In the genomic region with DNA sequence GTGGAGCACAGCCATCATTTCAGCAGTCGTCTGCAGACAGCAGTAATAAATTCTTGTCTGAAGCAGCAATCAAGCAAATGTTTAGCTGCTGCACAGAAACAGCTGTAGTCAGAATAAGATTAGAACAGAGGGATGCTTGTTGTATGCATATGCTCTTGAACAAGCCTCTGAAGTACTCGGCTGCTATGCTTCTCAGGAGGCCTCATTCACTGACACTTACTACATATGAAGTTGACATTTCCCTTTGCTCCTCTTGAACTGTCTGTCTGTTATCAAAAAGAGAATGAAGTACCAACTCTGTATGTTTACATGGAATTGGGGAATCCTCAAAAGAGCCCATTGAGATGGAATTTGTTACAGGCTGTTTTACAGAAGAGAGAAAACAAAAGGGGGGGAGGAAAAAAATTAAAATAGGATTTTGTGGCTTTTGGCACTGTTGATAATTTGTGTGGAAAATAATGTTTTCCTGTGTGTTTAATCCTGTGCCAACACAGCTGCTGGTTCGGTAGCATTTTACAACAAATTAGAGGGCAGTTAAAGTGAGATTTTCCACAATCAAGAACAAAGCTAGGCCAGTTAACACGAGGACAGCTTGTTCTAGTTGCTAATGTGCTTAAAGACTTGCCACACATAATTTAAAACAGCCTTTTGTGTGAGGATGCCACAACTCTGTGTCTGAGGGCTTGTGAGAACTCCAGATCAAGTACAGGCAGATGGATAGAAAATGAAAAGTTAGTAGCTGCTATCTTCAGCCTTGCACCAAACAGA, we compare ENCODE assay signal across 19 mouse cellular contexts.
DNase-seq lines count a peak whose midpoint lies in the region; ATAC-seq and TF ChIP-seq lines count a peak whose summit lies in the region.
"Had no signal": no experiment of that assay in that cellular context is flagged by ENCODE, and none has a peak within 500 bp of the region (broad histone marks: within the 10 kb centered on the region; RNA-seq: fewer than 3 reads in every experiment).

No protein-coding gene starts in this region.

- DNase-seq in forebrain, embryonic 11.5 days (ENCODE audit: low spot score): no peak
- peak; percentile 2 to 14 for DNase-seq in left cerebral cortex, postnatal 25 days (ENCODE audit: low spot score in 2 of 2)
- no peak for DNase-seq in left cerebral cortex, adult 2 months (ENCODE audit: extremely low spot score in 1 of 2, low spot score in 2 of 2)
- peak; percentile 70 for DNase-seq in forebrain, embryonic 14.5 days (ENCODE audit: low spot score)
- DNase-seq in midbrain, postnatal 0 days (ENCODE audit: low spot score): peak; percentile 29
- no peak for DNase-seq in layer of hippocampus, adult 9-10 months (ENCODE audit: low spot score)
- DNase-seq: cerebellum, adult 18-20 months; cerebellum, postnatal 36 days; heart, adult 2 months; kidney, postnatal 10 days; lung, adult 18-20 months; retina, postnatal 1 day; right cerebral cortex, postnatal 4 days; thymus, postnatal 36 days had no signal

- intact Hi-C loops in left cerebral cortex, postnatal 25 days (cut with DNase I): no loop called here
- intact Hi-C loops in left cerebral cortex, adult 2 months (cut with DNase I): loop anchor here (1.0 kb wide), 1 partner anchor 178 kb away; no protein-coding TSS in a partner anchor

- H3K36me3 ChIP-seq in forebrain, embryonic 12.5 days (replicated peaks): no peaks in the 10 kb centered on the region
- no peaks in the 10 kb centered on the region for H3K36me3 ChIP-seq in forebrain, embryonic 11.5 days (ENCODE audit: control insufficient read depth, insufficient read depth, low read length)
- no peaks in the 10 kb centered on the region for H3K36me3 ChIP-seq in forebrain, embryonic 14.5 days (ENCODE audit: control insufficient read depth, insufficient read depth, low read length)
- no peaks in the 10 kb centered on the region for H3K36me3 ChIP-seq in midbrain, postnatal 0 days (ENCODE audit: insufficient read depth, low read length)
- H3K36me3 ChIP-seq: hindbrain, embryonic 12.5 days; intestine, embryonic 15.5 days had no signal

- peak; percentile 51; the same call in 1 of the 2 replicates for ATAC-seq in forebrain, embryonic 12.5 days (ENCODE audit: low FRiP score)
- ATAC-seq in forebrain, embryonic 11.5 days (replicated peaks; ENCODE audit: low FRiP score): no peak
- peak; percentile 82 for ATAC-seq in forebrain, embryonic 14.5 days
- no peak for ATAC-seq in midbrain, postnatal 0 days (ENCODE audit: low FRiP score)
- no peak for ATAC-seq in cerebellum, adult (ENCODE audit: insufficient number of reproducible peaks, low FRiP score, low TSS enrichment)
- ATAC-seq: intestine, embryonic 15.5 days had no signal

- H3K4me1 ChIP-seq in forebrain, embryonic 12.5 days: peaks cover 4% of the 10 kb centered on the region; the same call in 1 of the 2 replicates
- H3K4me1 ChIP-seq in forebrain, embryonic 11.5 days (replicated peaks; ENCODE audit: control insufficient read depth, insufficient read depth, low read length): no peaks in the 10 kb centered on the region
- no peaks in the 10 kb centered on the region; the same call in 1 of the 2 replicates for H3K4me1 ChIP-seq in forebrain, embryonic 14.5 days (ENCODE audit: control insufficient read depth, insufficient read depth, low read length)
- no peaks in the 10 kb centered on the region for H3K4me1 ChIP-seq in midbrain, postnatal 0 days (ENCODE audit: insufficient read depth, low read length)
- H3K4me1 ChIP-seq: hindbrain, embryonic 12.5 days; intestine, embryonic 15.5 days had no signal

- TF ChIP-seq CTCF in left cerebral cortex, adult 2 months (IDR thresholded peaks at IDR 0.05): no peak
- TF ChIP-seq CTCF in midbrain, postnatal 0 days (IDR thresholded peaks at IDR 0.05): no peak

- no peak overlapping the region for H3K9ac ChIP-seq in forebrain, embryonic 12.5 days
- H3K9ac ChIP-seq in forebrain, embryonic 11.5 days (ENCODE audit: low read length): no peak overlapping the region
- no peak overlapping the region for H3K9ac ChIP-seq in forebrain, embryonic 14.5 days (ENCODE audit: low read length)
- H3K9ac ChIP-seq in midbrain, postnatal 0 days (replicated peaks; ENCODE audit: low read length, poor library complexity, severe bottlenecking): no peak overlapping the region
- H3K9ac ChIP-seq: hindbrain, embryonic 12.5 days; intestine, embryonic 15.5 days had no signal

- no peaks in the 10 kb centered on the region for H3K9me3 ChIP-seq in forebrain, embryonic 12.5 days
- no peaks in the 10 kb centered on the region for H3K9me3 ChIP-seq in forebrain, embryonic 11.5 days (ENCODE audit: control insufficient read depth, low read length)
- no peaks in the 10 kb centered on the region for H3K9me3 ChIP-seq in forebrain, embryonic 14.5 days (replicated peaks; ENCODE audit: control insufficient read depth, low read length)
- H3K9me3 ChIP-seq in midbrain, postnatal 0 days (ENCODE audit: low read length): no peaks in the 10 kb centered on the region
- H3K9me3 ChIP-seq: hindbrain, embryonic 12.5 days; intestine, embryonic 15.5 days had no signal

- WGBS in forebrain, embryonic 12.5 days: 21% methylated on average over 4 of the region's 4 CpGs
- 35% methylated on average over 4 of the region's 4 CpGs for WGBS in forebrain, embryonic 11.5 days
- 8% methylated on average over 4 of the region's 4 CpGs for WGBS in forebrain, embryonic 14.5 days
- WGBS in midbrain, postnatal 0 days: 22% methylated on average over 4 of the region's 4 CpGs

- H3K4me2 ChIP-seq in forebrain, embryonic 12.5 days: no peak overlapping the region
- H3K4me2 ChIP-seq in forebrain, embryonic 11.5 days (ENCODE audit: low read depth, low read length, severe bottlenecking): no peak overlapping the region
- H3K4me2 ChIP-seq in forebrain, embryonic 14.5 days (ENCODE audit: low read length): no peak overlapping the region
- H3K4me2 ChIP-seq in midbrain, postnatal 0 days (ENCODE audit: low read depth, low read length, poor library complexity, severe bottlenecking): no peak overlapping the region
- H3K4me2 ChIP-seq: hindbrain, embryonic 12.5 days; intestine, embryonic 15.5 days had no signal

- H3K27me3 ChIP-seq in forebrain, embryonic 12.5 days: no peaks in the 10 kb centered on the region
- H3K27me3 ChIP-seq in forebrain, embryonic 11.5 days (ENCODE audit: control insufficient read depth, insufficient read depth, low read length): no peaks in the 10 kb centered on the region
- no peaks in the 10 kb centered on the region for H3K27me3 ChIP-seq in forebrain, embryonic 14.5 days (replicated peaks; ENCODE audit: control insufficient read depth, insufficient read depth, low read length)
- no peaks in the 10 kb centered on the region for H3K27me3 ChIP-seq in midbrain, postnatal 0 days (ENCODE audit: insufficient read depth, low read length)
- H3K27me3 ChIP-seq: hindbrain, embryonic 12.5 days; intestine, embryonic 15.5 days had no signal

- no peak overlapping the region for H3K27ac ChIP-seq in forebrain, embryonic 12.5 days
- H3K27ac ChIP-seq in forebrain, embryonic 11.5 days (ENCODE audit: low read depth, low read length): no peak overlapping the region
- no peak overlapping the region for H3K27ac ChIP-seq in left cerebral cortex, adult 2 months
- H3K27ac ChIP-seq in forebrain, embryonic 14.5 days (ENCODE audit: low read depth, low read length): no peak overlapping the region
- H3K27ac ChIP-seq in midbrain, postnatal 0 days (ENCODE audit: low read depth, low read length): no peak overlapping the region
- H3K27ac ChIP-seq: heart, adult 2 months; hindbrain, embryonic 12.5 days; intestine, embryonic 15.5 days; macrophage had no signal

- H3K4me3 ChIP-seq in forebrain, embryonic 12.5 days (replicated peaks): no peak overlapping the region
- H3K4me3 ChIP-seq in forebrain, embryonic 11.5 days (ENCODE audit: low read depth, low read length): no peak overlapping the region
- H3K4me3 ChIP-seq in left cerebral cortex, adult 2 months: no peak overlapping the region
- no peak overlapping the region for H3K4me3 ChIP-seq in forebrain, embryonic 14.5 days (ENCODE audit: low read depth, low read length)
- H3K4me3 ChIP-seq in midbrain, postnatal 0 days (ENCODE audit: low read depth, low read length): no peak overlapping the region
- H3K4me3 ChIP-seq: heart, adult 2 months; hindbrain, embryonic 12.5 days; intestine, embryonic 15.5 days had no signal

Comparison
In these comparisons a context has a peak if more than half of its experiments do, and no peak if none do; other contexts are left out.
1. ATAC-seq: peak in forebrain, embryonic 12.5 days (single experiment) and forebrain, embryonic 14.5 days (single experiment); none in forebrain, embryonic 11.5 days (single experiment), midbrain, postnatal 0 days (single experiment) and cerebellum, adult (single experiment).
2. DNase-seq: peak in left cerebral cortex, postnatal 25 days (2 of 2), forebrain, embryonic 14.5 days (single experiment) and midbrain, postnatal 0 days (single experiment); none in forebrain, embryonic 11.5 days (single experiment), left cerebral cortex, adult 2 months (0 of 2) and layer of hippocampus, adult 9-10 months (single experiment).